Mouse (Mus musculus) hindbrain, postnatal 0 days (tissue): ENCODE results near the gene Igsf9b. TPM values are rescaled to one million over a fixed set of nuclear protein-coding genes. Genes with fewer than 3 reads are reported as not detected.

Source experiments
- ATAC-seq: fragments of 200-750 bp; cut with Nextera tagmentation; 2 replicates; pipeline ENCODE4 v1.8.0; 2017; ENCODE audit warnings: mild to moderate bottlenecking, moderate TSS enrichment, moderate library complexity
- DNase-seq: peaks from one replicate; pipeline ENCODE4 v3.0.0-alpha.2; 2015; ENCODE audit warnings: low spot score
- H3K27ac ChIP-seq: fragments of 300-500 bp; sonication (generic); 2 replicates; pipeline ENCODE4 v1.5.1; 2014; ENCODE audit warnings: mild to moderate bottlenecking
- H3K27me3 ChIP-seq: fragments of 300-500 bp; sonication (generic); 2 replicates; pipeline ENCODE4 v1.6.1; 2014; ENCODE audit warnings: low read length, mixed read lengths; ENCODE audit not compliant: insufficient read depth
- H3K36me3 ChIP-seq: fragments of 300-500 bp; sonication (generic); 2 replicates; pipeline ENCODE4 v1.6.1; 2014; ENCODE audit warnings: low read length, mixed read lengths; ENCODE audit not compliant: insufficient read depth
- H3K4me1 ChIP-seq: fragments of 300-500 bp; sonication (generic); 2 replicates; pipeline ENCODE4 v1.6.1; 2014; ENCODE audit warnings: antibody characterized with exemption, low read length, mixed read lengths; ENCODE audit not compliant: insufficient read depth
- H3K4me2 ChIP-seq: fragments of 300-500 bp; sonication (generic); 2 replicates; pipeline ENCODE4 v1.6.1; 2014; ENCODE audit warnings: low read depth, mild to moderate bottlenecking, low read length, moderate library complexity, mixed read lengths
- H3K4me3 ChIP-seq: fragments of 300-500 bp; sonication (generic); 2 replicates; pipeline ENCODE4 v1.5.1; 2014; ENCODE audit warnings: low read length
- H3K9ac ChIP-seq: fragments of 300-500 bp; sonication (generic); replicated peaks from 2 replicates; pipeline ENCODE4 v1.6.1; 2014; ENCODE audit warnings: mild to moderate bottlenecking, low read length, moderate library complexity, mixed read lengths
- H3K9me3 ChIP-seq: fragments of 300-500 bp; sonication (generic); 2 replicates; pipeline ENCODE4 v1.6.1; 2016; ENCODE audit warnings: low read length, mixed read lengths
- CTCF ChIP-seq: IDR thresholded peaks from 2 replicates; pipeline ENCODE4 v1.5.1; 2016; ENCODE audit warnings: antibody characterized with exemption, control low read depth, low read depth
- WGBS: fragments of 180-500 bp; shearing (Covaris S2); extraction: QIAGEN DNeasy Blood & Tissue Kit; methylation state at CpG from one replicate; pipeline ENCODE4 v1.1.7; 2014; 5-methylcytosine and 5-hydroxymethylcytosine counted together
- polyA plus RNA-seq: library from polyadenylated mRNA; unstranded; fragments of >200 nt; fragmentation: Nextera tagmentation; extraction: Ambion mirVana; gene quantifications from 2 replicates; pipeline ENCODE4 v1.2.1, GENCODE M21; 2015
- total RNA-seq: library from RNA; depleted of rRNA; stranded (reverse); fragments of >200 nt; gene quantifications from 2 replicates; pipeline ENCODE4 v1.2.3, GENCODE M21; 2014

Gene Igsf9b
- total and polyA plus RNA-seq, 2 experiments from 2014 or later = 21.4 to 89.9 TPM

- peak; percentile 91 for ATAC-seq
- Histone ChIP-seq H3K36me3 (no peaks in the 10 kb centered on the region), H3K4me3 (no peak overlapping the region), H3K27ac (no peak overlapping the region), H3K9ac (no peak overlapping the region), H3K27me3 (no peaks in the 10 kb centered on the region), H3K9me3 (no peaks in the 10 kb centered on the region), H3K4me1 (peaks cover 10% of the 10 kb centered on the region; the same call in 1 of the 2 replicates), H3K4me2 (no peak overlapping the region)
- 14% methylated on average over 7 of the region's 7 CpGs for WGBS
- peak; percentile 86 for DNase-seq
- no peak for TF ChIP-seq CTCF
These were observed 10.6 kb upstream of the Igsf9b start for GRCm38 (mm10) chr9:27288442-27288841.

DNA sequence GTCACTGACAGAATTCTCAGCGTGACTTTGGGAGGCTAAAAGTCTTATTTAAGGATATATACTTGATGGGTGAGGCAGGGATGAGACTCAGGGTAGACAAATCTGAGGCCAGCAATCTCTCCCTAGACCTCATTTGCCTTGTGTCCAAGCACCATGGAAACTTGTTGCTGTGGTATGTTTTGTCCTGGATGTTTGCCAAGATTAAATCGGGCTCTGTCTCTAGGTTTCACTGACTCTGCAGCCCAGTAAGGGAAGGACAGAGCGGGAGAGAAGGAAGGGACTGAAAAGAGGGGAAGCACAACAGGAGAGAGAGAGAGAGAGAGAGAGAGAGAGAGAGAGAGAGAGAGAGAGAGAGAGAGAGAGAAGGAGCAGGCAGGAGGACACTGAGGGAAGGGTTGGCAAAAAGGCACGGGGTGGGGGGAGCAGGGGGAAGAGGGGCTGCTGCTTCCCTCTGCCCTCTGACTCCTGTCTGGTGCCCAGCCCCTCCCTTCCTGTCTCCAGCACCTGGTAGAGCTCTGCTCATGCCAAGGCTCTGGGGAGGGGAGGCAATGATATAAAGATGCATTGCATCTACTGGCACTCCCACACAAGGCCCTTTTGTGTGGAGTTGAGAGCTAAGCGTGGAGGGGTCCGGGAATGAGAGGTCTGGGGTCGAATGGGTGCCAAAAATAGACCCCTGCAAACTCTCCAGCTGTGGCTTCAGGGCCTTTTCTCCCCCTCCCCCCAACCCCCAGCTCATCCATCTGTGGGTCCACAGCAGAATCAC lies 9.3 kb upstream of the Igsf9b start:
- peak; percentile 72 for DNase-seq
- Histone ChIP-seq H3K27me3 (no peaks in the 10 kb centered on the region), H3K36me3 (no peaks in the 10 kb centered on the region), H3K4me1 (peaks cover 10% of the 10 kb centered on the region; the same call in 1 of the 2 replicates), H3K4me2 (0 out of 2 replicates have a peak overlapping the region, but pooled peaks have one; percentile 7), H3K9me3 (no peaks in the 10 kb centered on the region), H3K9ac (no peak overlapping the region), H3K27ac (no peak overlapping the region; the same call in 1 of the 2 replicates), H3K4me3 (no peak overlapping the region)
- peak; percentile 55 for ATAC-seq
- no peak for TF ChIP-seq CTCF
- 3% methylated on average over 7 of the region's 7 CpGs for WGBS

GRCm38 (mm10) chr9:27294380-27294779 lies 4.6 kb upstream of the Igsf9b start:
- no peak overlapping the region for H3K9ac ChIP-seq
- H3K36me3 ChIP-seq = no peaks in the 10 kb centered on the region
- H3K4me1 ChIP-seq = peaks cover 7% of the 10 kb centered on the region; the same call in 1 of the 2 replicates
- DNase-seq = no peak
- H3K4me3 ChIP-seq = no peak overlapping the region
- H3K27ac ChIP-seq = no peak overlapping the region
- ATAC-seq = no peak
- TF ChIP-seq CTCF = no peak
- 79% methylated on average over 4 of the region's 4 CpGs for WGBS
- no peak overlapping the region for H3K4me2 ChIP-seq
- H3K27me3 ChIP-seq = no peaks in the 10 kb centered on the region
- H3K9me3 ChIP-seq = no peaks in the 10 kb centered on the region

DNA sequence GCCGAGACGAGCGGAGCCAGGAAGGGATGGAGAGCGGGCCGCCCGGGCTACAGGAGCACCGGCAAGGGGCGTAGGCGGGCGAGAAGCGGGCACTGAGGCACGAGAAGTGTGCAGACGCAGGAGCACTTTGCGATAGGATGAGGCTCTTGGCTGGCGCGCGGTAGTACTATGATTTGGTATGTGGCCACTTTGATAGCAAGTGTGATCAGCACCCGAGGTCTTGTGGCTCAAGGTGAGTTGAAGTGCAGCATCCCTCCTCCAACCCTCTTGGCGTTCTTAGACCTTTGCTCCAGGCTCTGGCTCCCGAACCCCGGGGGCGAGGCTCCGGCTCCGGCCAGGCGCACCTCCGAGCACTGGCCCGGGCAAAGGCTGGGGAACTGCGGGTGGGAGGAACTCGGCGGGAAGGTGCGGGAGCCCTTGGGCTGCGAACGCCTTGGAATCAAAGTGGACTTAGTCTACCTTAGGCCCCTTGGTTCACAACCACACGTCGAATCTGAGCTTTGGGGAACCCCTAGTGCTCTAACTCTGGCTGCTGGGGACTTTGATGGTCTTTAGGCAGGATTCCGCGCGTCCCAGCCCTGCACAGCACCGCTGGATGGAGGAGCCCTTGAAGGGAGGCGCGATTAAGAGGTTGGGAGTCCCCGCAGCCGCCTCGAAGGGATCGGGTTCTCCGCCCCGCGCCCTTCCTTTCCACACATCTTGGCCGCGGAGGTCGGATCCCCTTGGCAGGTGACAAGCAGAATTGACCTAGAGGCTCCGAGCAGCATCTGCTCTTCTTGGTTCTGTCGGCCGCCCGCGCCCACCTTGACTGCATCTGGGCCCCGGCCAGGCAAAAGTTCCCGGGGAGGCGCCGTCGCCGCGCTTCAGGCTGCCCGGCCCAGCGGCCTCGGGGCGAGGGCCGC lies 533 bp downstream of the Igsf9b start:
- Histone ChIP-seq H3K4me3 (peak overlapping the region; percentile 74), H3K36me3 (no peaks in the 10 kb centered on the region), H3K27me3 (no peaks in the 10 kb centered on the region), H3K9me3 (no peaks in the 10 kb centered on the region), H3K4me1 (peaks cover 26% of the 10 kb centered on the region), H3K27ac (peak overlapping the region; percentile 82), H3K9ac (peak overlapping the region; percentile 65), H3K4me2 (peak overlapping the region; percentile 83)
- ATAC-seq (no peak), DNase-seq (no peak)
- under 1% methylated on average over 68 of the region's 68 CpGs for WGBS
- no peak for TF ChIP-seq CTCF

GRCm38 (mm10) chr9:27300188-27300691 lies 1.2 kb downstream of the Igsf9b start:
- H3K4me1 ChIP-seq = peaks cover 33% of the 10 kb centered on the region
- TF ChIP-seq CTCF = no peak
- H3K9me3 ChIP-seq = no peaks in the 10 kb centered on the region
- peak overlapping the region; percentile 74 for H3K4me3 ChIP-seq
- no peak for ATAC-seq
- peak; percentile 52 for DNase-seq
- H3K9ac ChIP-seq = peak overlapping the region; percentile 65
- H3K36me3 ChIP-seq = no peaks in the 10 kb centered on the region
- H3K27me3 ChIP-seq = no peaks in the 10 kb centered on the region
- H3K4me2 ChIP-seq = peak overlapping the region; percentile 83
- under 1% methylated on average over 32 of the region's 32 CpGs for WGBS
- H3K27ac ChIP-seq = peak overlapping the region; percentile 82

DNA sequence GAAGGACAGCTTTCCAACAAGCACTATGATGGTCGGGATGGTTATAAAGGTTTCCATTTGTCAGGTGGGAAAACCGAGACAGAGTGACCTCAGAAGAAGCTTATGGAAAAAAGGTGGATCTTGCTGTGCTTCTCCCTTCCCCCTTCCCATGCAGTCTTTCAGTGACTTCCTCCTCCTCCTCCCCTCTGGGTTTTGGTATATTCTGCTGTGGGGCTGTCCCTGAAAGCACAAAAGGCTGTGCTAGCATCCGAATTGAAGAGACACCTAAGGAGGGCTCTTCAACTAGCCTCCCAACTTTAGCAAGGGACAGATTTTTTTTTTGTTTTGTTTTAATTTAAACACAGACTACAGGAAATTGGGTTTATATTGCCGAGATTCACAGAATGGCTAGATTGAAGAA lies 1.7 kb downstream of the Igsf9b start:
- DNase-seq (no peak), ATAC-seq (no peak)
- Histone ChIP-seq H3K27ac (no peak overlapping the region), H3K4me1 (peaks cover 37% of the 10 kb centered on the region), H3K4me3 (peak overlapping the region; percentile 74), H3K4me2 (peak overlapping the region; percentile 83), H3K9ac (peak overlapping the region; percentile 65), H3K27me3 (no peaks in the 10 kb centered on the region), H3K36me3 (no peaks in the 10 kb centered on the region), H3K9me3 (no peaks in the 10 kb centered on the region)
- WGBS = 11% methylated on average over 4 of the region's 4 CpGs
- TF ChIP-seq CTCF = no peak
